Mouse (Mus musculus) cortical plate, adult 2 months (tissue): ENCODE results near the gene Yjefn3. TPM values are rescaled to one million over a fixed set of nuclear protein-coding genes. Genes with fewer than 3 reads are reported as not detected.
A peak's percentile ranks its signal among the peaks of the same experiment; 100 is the strongest.

Source experiments
- H3K27ac ChIP-seq: fragments of 200-500 bp; 2 replicates; pipeline ENCODE4 v1.5.1; 2012; ENCODE audit warnings: low read length, control low read depth, inconsistent platforms; ENCODE audit not compliant: insufficient read depth
- H3K4me1 ChIP-seq: fragments of 200-500 bp; 2 replicates; pipeline ENCODE4 v1.6.1; 2011; ENCODE audit warnings: low read length; ENCODE audit not compliant: control insufficient read depth, insufficient read depth
- H3K4me3 ChIP-seq: fragments of 200-500 bp; 2 replicates; pipeline ENCODE4 v1.5.1; 2011; ENCODE audit warnings: mild to moderate bottlenecking, low read length, control low read depth; ENCODE audit not compliant: insufficient read depth
- CTCF ChIP-seq: fragments of 200-500 bp; IDR thresholded peaks from 2 replicates; pipeline ENCODE4 v1.5.1; 2011; ENCODE audit warnings: mild to moderate bottlenecking, control low read depth, low read length; ENCODE audit not compliant: insufficient read depth; ENCODE audit errors: extremely low read depth
- POLR2A ChIP-seq: fragments of 200-500 bp; IDR thresholded peaks from 2 replicates; pipeline ENCODE4 v1.6.1; 2011; ENCODE audit warnings: mild to moderate bottlenecking, low read length, control low read depth; ENCODE audit not compliant: insufficient read depth; ENCODE audit errors: extremely low read depth
- polyA plus RNA-seq: library from polyadenylated mRNA; depleted of rRNA; stranded (reverse); fragments of >200 nt; gene quantifications from 2 replicates; pipeline ENCODE4 v1.2.3, GENCODE M21; 2012

Yjefn3 gene
- polyA plus RNA-seq, 1 experiment: 34.2 TPM

DNA sequence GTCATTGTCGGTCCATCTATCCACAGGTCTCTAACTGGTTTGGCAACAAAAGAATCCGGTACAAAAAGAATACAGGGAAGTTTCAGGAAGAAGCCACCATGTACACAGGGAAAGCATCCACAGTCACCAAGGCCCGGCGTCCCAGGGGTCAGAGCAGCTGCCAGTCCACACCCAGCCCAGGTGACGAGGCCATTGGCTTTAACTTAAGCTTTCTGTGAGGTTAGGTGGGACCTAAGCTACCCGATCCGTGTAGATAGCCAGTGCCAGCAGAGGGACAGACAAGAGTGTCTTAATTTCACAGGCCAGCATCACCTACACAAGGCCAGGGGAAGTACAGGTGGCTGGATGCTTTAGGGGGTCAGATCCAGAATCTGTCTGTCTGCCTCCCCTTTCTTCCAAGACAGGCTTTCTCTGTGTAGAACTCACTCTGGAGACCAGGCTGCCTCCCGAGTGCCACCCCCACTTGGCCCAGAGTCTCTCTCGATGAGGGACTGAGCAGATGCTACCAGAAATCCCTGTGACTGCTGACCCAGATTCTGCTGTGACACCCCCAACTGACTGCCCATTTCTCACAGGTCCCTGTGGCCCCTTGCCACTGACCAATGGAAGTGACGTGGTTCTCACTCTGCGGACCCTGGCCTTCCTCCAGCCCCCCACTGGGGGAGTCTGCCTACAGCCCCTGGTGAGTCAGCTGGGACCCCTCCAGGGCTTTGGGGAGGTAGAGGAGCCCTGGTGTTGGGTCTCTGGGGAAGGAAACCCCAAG is 32.3 kb downstream of the Yjefn3 start:
- TF ChIP-seq CTCF (no peak), POLR2A (no peak)
- no peak overlapping the region for H3K27ac ChIP-seq
- H3K4me3 ChIP-seq: no peak overlapping the region
- peaks cover 3% of the 10 kb centered on the region; the same call in 1 of the 2 replicates for H3K4me1 ChIP-seq

DNA sequence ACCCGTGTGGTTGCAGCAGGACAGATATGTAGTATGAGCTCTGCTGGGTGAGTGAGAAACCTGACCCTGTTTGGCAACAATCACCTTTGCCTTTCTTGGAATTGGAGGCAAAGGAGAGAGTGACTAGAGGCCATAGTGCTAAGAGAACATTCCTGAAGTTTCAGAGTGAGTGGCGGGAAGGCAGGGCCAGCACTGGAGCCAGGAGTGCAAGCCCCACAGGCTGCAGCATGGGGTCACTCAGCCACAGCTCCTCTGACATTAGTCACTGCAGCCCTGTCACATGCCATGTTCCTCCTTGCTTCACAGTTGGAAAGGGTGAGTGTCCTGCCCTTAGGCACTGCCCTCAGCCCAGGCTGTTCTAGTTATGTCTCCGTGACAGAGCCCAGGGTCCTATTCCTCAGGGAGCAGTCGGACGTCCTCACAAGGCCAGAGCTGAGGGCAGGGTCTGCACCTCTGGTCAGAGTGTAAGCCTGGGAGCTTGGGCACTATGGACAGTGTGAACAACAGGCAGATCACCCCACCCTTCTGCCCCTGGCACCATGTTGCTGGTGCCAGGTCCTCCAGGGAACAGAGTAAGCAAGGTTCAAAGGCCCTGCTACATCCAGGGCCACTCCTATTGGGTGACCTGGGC is 34.7 kb downstream of the Yjefn3 start:
- Histone ChIP-seq H3K4me1 (peaks cover 5% of the 10 kb centered on the region), H3K27ac (no peak overlapping the region), H3K4me3 (no peak overlapping the region)
- TF ChIP-seq POLR2A: no peak
- no peak for TF ChIP-seq CTCF

DNA sequence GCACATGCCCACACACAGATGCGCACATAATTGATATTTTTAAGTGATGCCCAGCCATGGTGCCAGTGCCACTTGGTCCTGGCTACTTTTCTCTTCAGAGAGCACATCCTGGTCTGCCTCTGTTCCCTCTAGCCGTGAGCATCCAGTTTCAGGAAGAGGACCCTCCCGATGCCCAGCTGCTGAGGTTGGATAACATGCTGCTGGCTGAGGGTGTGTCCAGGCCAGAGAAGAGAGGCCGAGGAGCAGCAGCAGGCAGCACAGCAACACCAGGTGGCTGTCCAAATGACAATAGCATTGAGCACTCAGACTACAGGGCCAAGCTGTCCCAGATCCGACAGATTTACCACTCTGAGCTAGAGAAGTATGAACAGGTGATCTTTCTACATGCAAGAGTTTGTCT is 38.3 kb downstream of the Yjefn3 start:
- H3K4me3 ChIP-seq: no peak overlapping the region
- H3K4me1 ChIP-seq: peaks cover 2% of the 10 kb centered on the region
- no peak overlapping the region for H3K27ac ChIP-seq
- TF ChIP-seq CTCF (no peak), POLR2A (no peak)

DNA sequence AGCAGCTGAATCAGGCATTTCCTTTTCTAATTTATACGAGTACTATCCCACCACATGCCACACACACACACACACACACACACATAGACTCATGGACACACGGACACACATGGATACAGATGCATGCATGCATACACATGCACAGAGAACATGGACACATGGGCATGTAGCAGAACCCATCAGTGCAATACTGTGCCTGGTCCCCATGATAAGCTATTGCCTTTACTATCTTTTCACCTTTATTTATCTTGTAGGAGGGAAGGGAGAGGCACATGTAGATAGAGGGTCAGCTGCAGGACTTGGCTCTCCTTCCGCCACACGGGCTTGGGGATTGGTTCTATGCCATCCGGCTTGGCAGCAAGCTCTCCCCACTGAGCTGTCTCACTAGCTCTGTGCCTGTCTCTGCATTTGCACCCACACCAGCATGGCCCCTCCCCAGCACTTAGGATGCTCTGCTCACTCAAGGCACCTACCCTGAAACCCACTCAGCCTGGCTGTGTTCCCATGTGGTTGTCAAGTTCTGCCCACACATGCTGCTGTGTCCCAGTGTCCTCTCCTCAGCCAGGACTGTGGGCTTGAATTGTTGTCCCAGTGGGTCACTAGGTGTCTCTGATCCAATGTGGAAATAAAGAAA is 39.0 kb downstream of the Yjefn3 start:
- H3K4me3 ChIP-seq: no peak overlapping the region
- TF ChIP-seq POLR2A (no peak), CTCF (no peak)
- no peak overlapping the region for H3K27ac ChIP-seq
- H3K4me1 ChIP-seq: peaks cover 2% of the 10 kb centered on the region

DNA sequence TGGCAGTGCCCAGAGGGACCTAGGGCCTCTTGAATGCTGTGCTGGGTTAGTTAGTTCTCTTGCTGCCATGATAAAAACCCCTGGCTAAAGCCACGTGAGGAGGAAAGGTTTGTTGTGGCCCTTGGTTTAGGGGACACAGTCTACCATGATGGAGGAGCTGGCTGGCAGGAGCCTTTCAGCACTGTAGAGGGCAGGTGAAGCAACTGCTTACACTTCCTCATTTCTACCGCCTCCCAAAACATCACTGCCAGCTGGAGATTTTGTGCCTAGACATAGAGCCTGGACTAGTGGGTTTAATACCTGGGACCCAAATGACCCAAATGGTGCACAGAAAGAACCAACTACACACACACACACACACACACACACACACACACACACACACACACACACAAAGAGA is 41.3 kb downstream of the Yjefn3 start:
- H3K4me3 ChIP-seq: no peak overlapping the region
- peaks cover 2% of the 10 kb centered on the region for H3K4me1 ChIP-seq
- no peak overlapping the region for H3K27ac ChIP-seq
- TF ChIP-seq CTCF: no peak
- no peak for TF ChIP-seq POLR2A

DNA sequence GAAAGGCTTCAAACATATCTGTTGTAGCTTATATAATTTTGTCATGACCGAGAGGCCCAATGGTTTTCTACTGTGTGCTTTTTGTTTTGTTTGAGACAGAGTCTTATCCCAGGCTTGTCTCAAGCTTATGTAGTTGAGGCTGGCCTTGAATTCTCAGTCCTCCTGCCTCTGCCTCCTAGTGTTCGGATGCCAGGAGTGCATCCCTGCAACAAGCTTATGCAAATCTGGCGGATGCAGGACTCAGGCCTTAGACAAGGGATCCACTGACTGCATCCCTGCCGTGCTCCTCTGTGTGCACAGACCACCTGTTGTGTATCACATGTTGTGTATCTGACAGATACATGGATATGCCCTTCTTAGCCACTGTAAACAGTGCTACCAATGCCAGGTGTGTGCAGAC is 41.7 kb downstream of the Yjefn3 start:
- TF ChIP-seq CTCF (no peak), POLR2A (no peak)
- Histone ChIP-seq H3K4me3 (no peak overlapping the region), H3K4me1 (peaks cover 2% of the 10 kb centered on the region), H3K27ac (no peak overlapping the region)

DNA sequence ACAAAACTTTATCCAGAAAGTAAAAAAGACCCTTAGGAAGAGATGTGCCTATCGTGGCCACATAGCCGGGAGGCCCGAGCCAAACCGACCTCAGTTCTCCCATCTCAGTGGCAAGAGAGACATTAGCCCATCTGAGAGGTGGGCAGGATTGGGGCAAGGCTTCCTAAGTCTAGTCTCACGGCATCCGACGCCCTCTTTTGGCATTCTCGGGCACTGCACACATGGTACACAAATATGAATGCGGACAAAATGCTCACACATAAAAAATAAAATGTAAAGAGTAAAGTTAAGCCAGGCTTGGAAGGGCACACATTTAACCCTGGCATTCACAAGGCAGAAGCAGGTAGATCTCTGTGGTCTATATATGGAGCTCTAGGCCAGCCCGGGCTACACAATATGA is 48.6 kb downstream of the Yjefn3 start:
- Histone ChIP-seq H3K4me3 (no peak overlapping the region), H3K4me1 (no peaks in the 10 kb centered on the region), H3K27ac (no peak overlapping the region)
- TF ChIP-seq CTCF (no peak), POLR2A (no peak)

DNA sequence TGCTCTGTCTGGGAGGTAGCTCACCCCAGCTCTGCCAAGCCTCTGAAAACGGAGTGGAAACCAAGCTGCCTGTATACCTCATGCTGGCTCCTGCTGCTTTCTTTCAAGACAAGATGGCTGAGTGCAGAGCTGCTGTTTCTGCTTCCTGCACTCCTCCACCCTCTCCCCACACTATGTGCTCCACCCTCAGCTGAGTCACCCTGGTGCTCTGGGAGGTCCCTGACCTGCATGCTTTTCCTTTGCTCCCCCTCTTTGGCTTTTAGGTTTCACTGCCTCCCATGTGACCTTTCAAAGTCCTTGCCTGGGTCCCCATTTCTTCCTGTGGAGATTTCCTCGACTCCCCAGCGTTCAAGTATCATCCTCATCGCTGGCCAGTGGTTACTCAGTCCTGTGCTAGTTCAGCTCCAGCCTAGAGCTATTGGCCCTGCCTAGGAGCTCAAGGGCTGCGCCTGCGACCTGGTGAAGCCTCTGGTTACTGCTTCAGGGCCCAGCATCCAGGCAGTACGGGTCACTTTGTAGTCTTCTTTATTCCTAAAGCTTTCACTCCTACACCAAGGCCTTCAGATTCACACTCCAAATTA is 51.5 kb downstream of the Yjefn3 start:
- no peaks in the 10 kb centered on the region for H3K4me1 ChIP-seq
- no peak overlapping the region for H3K27ac ChIP-seq
- TF ChIP-seq CTCF (no peak), POLR2A (no peak)
- no peak overlapping the region for H3K4me3 ChIP-seq

DNA sequence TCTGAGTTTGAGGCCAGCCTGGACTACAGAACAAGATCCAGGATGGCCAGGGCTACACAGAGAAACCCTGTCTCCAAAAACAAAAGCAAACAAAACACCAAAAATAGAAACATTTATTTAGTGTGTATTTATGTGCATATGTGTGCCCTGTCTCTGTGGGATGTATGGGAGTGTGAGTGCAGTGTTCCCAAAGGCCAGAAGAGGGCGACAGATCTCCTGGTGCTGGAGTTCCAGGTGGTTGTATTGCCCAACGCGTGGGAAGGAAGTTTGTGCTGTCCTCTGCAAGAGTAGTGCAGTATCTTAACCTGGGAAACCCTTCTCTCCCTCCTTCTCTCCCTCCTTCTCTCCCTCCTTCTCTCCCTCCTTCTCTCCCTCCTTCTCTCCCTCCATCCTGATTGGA is 52.6 kb downstream of the Yjefn3 start:
- Histone ChIP-seq H3K27ac (no peak overlapping the region), H3K4me1 (no peaks in the 10 kb centered on the region), H3K4me3 (no peak overlapping the region)
- 0 out of 2 replicates have a peak, but pooled peaks have one; percentile 21 for TF ChIP-seq CTCF
- TF ChIP-seq POLR2A: no peak
